Mouse (Mus musculus): ENCODE data around the gene Ankdd1a.

DNA sequence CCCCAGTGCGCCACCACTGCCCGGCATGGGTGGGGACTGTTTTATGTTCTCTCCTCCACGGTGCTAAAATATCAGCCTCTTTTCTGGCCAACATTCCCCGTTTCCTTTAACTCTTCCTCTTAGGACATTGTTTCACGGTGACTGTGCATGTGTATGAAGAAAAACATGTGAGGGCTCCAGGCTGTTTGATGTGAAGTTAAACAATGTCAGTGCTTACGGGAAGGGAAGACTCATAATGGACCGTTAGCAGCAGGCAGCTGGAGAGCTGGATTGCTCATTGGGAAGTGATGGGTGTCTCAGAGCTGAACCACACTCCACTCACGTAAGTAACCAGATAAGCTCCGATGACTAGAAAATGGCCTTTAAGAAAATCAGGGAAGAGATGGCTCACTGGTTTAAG is 19.7 kb upstream of the Ankdd1a start:
- no peak for TF ChIP-seq CTCF (IDR thresholded peaks at IDR 0.05; ENCODE audit: insufficient read depth, low read depth, low read length)
- TF ChIP-seq POLR2A (IDR thresholded peaks at IDR 0.05; ENCODE audit: insufficient read depth, low read depth, low read length) = no peak
